Mouse (Mus musculus) forebrain, embryonic 14.5 days (tissue): ENCODE measurements at regions not wholly inside any gene's neighbourhood (a gene's known extent, or its start where the extent isn't known, plus 50 kb on each side); places are given as distances from the start of the nearest gene placed in this dataset.
A peak's percentile ranks its signal among the peaks of the same experiment; 100 is the strongest.

Experiments
- ATAC-seq: fragments of 200-750 bp; cut with Nextera tagmentation; 2 replicates; pipeline ENCODE4 v1.8.0; 2017; ENCODE audit warnings: mild to moderate bottlenecking, moderate library complexity
- DNase-seq: peaks from one replicate; pipeline ENCODE4 v3.0.0-alpha.2; 2015; ENCODE audit warnings: low spot score
- H3K27ac ChIP-seq: fragments of 300-500 bp; sonication (generic); 2 replicates; pipeline ENCODE4 v1.5.1; 2014; ENCODE audit warnings: low read depth, mild to moderate bottlenecking, control low read depth, low read length, moderate library complexity
- H3K27me3 ChIP-seq: fragments of 300-500 bp; sonication (generic); replicated peaks from 2 replicates; pipeline ENCODE4 v1.6.1; 2014; ENCODE audit warnings: low read length, control low read depth, mixed read lengths; ENCODE audit not compliant: control insufficient read depth, insufficient read depth
- H3K36me3 ChIP-seq: fragments of 300-500 bp; sonication (generic); 2 replicates; pipeline ENCODE4 v1.6.1; 2014; ENCODE audit warnings: low read length, control low read depth; ENCODE audit not compliant: control insufficient read depth, insufficient read depth
- H3K4me1 ChIP-seq: fragments of 300-500 bp; sonication (generic); 2 replicates; pipeline ENCODE4 v1.6.1; 2014; ENCODE audit warnings: antibody characterized with exemption, low read length, control low read depth; ENCODE audit not compliant: control insufficient read depth, insufficient read depth
- H3K4me2 ChIP-seq: fragments of 300-500 bp; sonication (generic); 2 replicates; pipeline ENCODE4 v1.6.1; 2014; ENCODE audit warnings: mild to moderate bottlenecking, control low read depth, low read length
- H3K4me3 ChIP-seq: fragments of 300-500 bp; sonication (generic); 2 replicates; pipeline ENCODE4 v1.5.1; 2014; ENCODE audit warnings: low read depth, low read length, control low read depth
- H3K9ac ChIP-seq: fragments of 300-500 bp; sonication (generic); 2 replicates; pipeline ENCODE4 v1.6.1; 2014; ENCODE audit warnings: mild to moderate bottlenecking, low read length, control low read depth, moderate library complexity
- H3K9me3 ChIP-seq: fragments of 300-500 bp; sonication (generic); replicated peaks from 2 replicates; pipeline ENCODE4 v1.6.1; 2016; ENCODE audit warnings: low read length, control low read depth, mixed read lengths; ENCODE audit not compliant: control insufficient read depth
- WGBS: fragments of 180-500 bp; shearing (Covaris S2); extraction: QIAGEN DNeasy Blood & Tissue Kit; methylation state at CpG from one replicate; pipeline ENCODE4 v1.1.7; 2014; 5-methylcytosine and 5-hydroxymethylcytosine counted together

DNA sequence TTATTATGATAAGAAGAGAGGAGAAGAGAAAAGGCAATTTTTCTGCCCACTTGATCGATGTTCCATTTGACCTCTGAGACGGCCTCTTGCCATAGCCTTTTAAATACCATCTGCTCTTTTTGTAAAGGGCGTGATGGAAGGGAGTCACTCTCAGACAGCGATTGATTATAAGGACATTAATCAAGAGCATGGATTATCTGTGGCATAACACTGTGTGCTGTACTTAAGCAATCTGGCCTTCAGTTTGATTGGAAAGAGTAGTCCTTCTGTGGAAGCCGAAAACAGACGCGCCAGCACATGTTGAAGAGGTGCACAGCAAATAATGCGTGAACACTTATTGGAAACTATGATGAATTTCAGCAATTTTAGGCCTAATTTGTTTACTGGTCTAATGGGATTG, 685.4 kb upstream of the Robo1 start:
- no peak overlapping the region for H3K4me2 ChIP-seq
- 93% methylated on average over 8 of the region's 8 CpGs for WGBS
- no peak for ATAC-seq
- no peak overlapping the region for H3K27ac ChIP-seq
- no peaks in the 10 kb centered on the region for H3K9me3 ChIP-seq
- no peaks in the 10 kb centered on the region for H3K27me3 ChIP-seq
- H3K36me3 ChIP-seq = no peaks in the 10 kb centered on the region
- no peak for DNase-seq
- H3K9ac ChIP-seq = no peak overlapping the region
- no peak overlapping the region for H3K4me3 ChIP-seq
- no peaks in the 10 kb centered on the region for H3K4me1 ChIP-seq

DNA sequence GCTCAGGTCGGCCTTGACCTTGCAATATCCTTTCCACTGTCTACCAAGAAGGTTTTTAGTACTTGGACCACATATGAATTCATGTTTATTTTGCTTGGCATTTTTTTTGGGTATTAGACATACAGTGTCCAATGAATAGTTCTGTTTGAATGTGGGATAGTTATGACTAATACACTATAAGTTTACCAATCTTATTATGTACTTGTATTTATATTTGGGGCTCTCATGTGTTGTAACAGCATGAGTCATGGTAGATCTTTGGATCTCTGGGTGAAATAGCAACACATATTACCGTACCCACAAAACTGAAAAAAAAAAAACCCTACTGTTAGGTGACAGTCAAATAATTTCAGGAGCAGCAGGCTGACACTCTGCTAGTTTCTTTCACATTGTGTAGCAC, 667.7 kb upstream of the Robo1 start:
- H3K36me3 ChIP-seq = no peaks in the 10 kb centered on the region
- no peak overlapping the region for H3K9ac ChIP-seq
- no peaks in the 10 kb centered on the region for H3K27me3 ChIP-seq
- 78% methylated on average over 2 of the region's 2 CpGs for WGBS
- DNase-seq (no peak), ATAC-seq (no peak)
- H3K27ac ChIP-seq = no peak overlapping the region
- H3K9me3 ChIP-seq = no peaks in the 10 kb centered on the region
- peaks cover 4% of the 10 kb centered on the region for H3K4me1 ChIP-seq
- no peak overlapping the region for H3K4me3 ChIP-seq
- no peak overlapping the region for H3K4me2 ChIP-seq

DNA sequence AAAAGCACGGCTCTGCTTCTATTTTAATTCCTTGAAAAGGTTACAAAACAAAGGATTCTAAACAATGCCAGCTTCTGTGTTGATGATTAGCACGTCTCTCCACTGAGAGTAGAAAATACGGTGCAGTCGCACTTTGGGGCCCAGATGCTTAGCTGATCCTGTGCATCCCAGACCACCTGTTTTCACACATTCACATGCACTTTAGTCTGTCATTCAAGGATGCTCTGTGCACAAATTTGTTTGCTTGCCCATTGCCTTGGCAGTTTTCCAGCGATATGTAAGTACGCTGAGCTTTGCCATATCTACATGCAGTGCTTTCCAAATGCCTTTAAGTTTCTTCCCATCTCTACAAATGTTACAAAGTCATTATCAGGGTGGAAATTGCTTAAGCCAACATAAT, 664.9 kb upstream of the Robo1 start:
- WGBS = 20% methylated on average over 6 of the region's 6 CpGs
- ATAC-seq = peak; percentile 95
- H3K36me3 ChIP-seq = no peaks in the 10 kb centered on the region
- H3K4me2 ChIP-seq = no peak overlapping the region
- no peak overlapping the region for H3K4me3 ChIP-seq
- no peak overlapping the region for H3K27ac ChIP-seq
- peaks cover 4% of the 10 kb centered on the region for H3K4me1 ChIP-seq
- peak; percentile 89 for DNase-seq
- no peaks in the 10 kb centered on the region for H3K9me3 ChIP-seq
- H3K27me3 ChIP-seq = no peaks in the 10 kb centered on the region
- H3K9ac ChIP-seq = no peak overlapping the region

DNA sequence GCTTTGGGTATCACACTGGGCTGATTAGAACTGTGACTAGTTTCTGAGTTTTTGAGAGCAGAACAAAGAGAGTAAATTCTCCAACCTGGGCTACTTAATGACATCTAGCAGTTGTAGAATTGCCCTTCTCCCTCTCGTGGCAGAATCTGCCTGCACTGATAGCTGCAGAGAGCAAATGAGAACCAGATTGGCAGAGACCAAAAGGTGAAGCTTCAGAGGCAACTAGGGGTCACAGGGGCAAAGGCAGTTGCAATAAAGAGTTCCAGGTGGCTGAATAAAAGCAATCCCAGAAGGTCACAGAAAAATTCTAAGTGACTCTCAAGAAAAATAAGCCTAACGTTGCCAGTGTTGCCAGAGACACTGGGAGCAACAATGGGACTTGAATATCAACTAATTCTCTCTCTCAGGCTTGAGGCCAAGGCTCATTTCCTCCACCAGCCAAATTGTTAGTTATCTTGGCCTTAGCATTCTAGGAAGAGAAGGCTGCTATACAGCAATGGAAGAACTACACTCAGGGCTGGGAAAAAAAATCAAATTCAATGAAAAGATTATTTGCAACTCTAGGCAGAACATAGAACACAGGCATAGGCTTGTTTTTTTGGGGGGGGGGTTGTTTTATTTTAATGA, 629.9 kb upstream of the Robo1 start:
- WGBS = 24% methylated on average over 2 of the region's 2 CpGs
- H3K36me3 ChIP-seq = no peaks in the 10 kb centered on the region
- H3K27me3 ChIP-seq = no peaks in the 10 kb centered on the region
- DNase-seq = peak; percentile 45
- no peak overlapping the region for H3K4me2 ChIP-seq
- ATAC-seq = no peak
- no peak overlapping the region for H3K4me3 ChIP-seq
- H3K4me1 ChIP-seq = no peaks in the 10 kb centered on the region
- H3K9me3 ChIP-seq = no peaks in the 10 kb centered on the region
- no peak overlapping the region for H3K9ac ChIP-seq
- H3K27ac ChIP-seq = no peak overlapping the region

DNA sequence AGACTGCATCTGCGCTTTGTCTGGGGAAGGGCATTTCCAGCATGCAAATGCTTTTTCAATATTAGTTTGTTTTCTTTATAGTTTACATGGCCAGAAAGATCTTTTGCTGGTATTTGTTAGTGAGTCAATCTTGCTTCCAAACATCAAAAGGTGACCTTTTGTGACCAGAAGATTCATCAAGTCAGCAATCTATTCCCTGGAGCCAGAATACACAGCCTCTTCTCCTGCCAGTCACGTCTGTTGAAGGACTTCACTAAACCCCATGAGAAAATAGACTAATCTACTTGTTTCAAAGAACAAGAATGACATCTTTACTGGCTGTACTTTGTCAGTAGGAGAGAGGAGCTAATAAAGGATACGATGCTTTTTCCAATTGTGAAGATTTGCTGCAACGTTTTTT, 614.6 kb upstream of the Robo1 start:
- Histone ChIP-seq H3K4me3 (no peak overlapping the region), H3K4me2 (no peak overlapping the region), H3K36me3 (no peaks in the 10 kb centered on the region), H3K27ac (no peak overlapping the region), H3K4me1 (no peaks in the 10 kb centered on the region), H3K9me3 (no peaks in the 10 kb centered on the region), H3K9ac (no peak overlapping the region), H3K27me3 (no peaks in the 10 kb centered on the region)
- DNase-seq (no peak), ATAC-seq (no peak)
- 59% methylated on average over 4 of the region's 4 CpGs for WGBS

DNA sequence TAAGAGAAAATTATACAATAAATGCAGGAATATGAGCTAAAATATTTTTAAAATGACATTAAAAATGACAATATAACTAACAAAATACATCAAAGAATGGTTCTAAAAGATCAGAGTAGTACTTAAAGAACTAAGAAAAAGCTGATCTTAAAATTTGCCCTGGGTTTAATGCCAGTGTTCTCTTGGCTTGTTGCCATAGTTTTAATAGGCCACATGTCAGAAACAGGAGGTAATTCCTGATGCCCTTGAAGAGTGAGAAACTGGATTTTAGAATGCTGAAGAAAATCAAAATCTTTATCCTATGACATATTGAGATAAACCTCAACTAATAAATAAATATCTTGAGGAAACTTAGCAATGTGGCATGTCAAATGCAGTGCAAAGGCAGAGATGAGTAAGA, 602.3 kb upstream of the Robo1 start:
- H3K4me2 ChIP-seq = no peak overlapping the region
- no peak overlapping the region for H3K9ac ChIP-seq
- H3K27ac ChIP-seq = no peak overlapping the region
- no peak for ATAC-seq
- H3K27me3 ChIP-seq = no peaks in the 10 kb centered on the region
- H3K36me3 ChIP-seq = no peaks in the 10 kb centered on the region
- DNase-seq = peak; percentile 32
- H3K4me1 ChIP-seq = no peaks in the 10 kb centered on the region
- H3K9me3 ChIP-seq = no peaks in the 10 kb centered on the region
- H3K4me3 ChIP-seq = no peak overlapping the region

DNA sequence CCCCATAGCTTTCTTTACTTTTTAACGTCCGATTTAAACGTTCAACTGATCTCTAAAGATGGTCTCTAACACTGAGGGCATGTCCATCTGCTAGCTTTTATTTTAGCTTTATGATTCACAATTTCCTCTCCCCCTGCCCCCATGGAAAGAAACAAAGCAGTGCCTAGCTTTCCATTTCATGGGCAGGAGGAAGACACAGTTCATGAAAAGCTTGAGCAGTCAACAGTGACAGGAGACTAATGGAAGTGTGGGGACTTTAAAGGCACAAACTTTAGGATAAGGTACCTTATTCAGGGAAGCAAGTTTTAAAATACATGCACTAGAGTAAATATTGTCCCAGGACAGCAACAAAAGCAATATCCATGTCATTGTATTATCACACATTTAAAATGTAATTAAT, 598.4 kb upstream of the Robo1 start:
- H3K27ac ChIP-seq = no peak overlapping the region
- no peaks in the 10 kb centered on the region for H3K4me1 ChIP-seq
- H3K9me3 ChIP-seq = no peaks in the 10 kb centered on the region
- DNase-seq = no peak
- no peaks in the 10 kb centered on the region for H3K27me3 ChIP-seq
- H3K4me3 ChIP-seq = no peak overlapping the region
- H3K4me2 ChIP-seq = no peak overlapping the region
- 89% methylated on average over 3 of the region's 3 CpGs for WGBS
- no peaks in the 10 kb centered on the region for H3K36me3 ChIP-seq
- H3K9ac ChIP-seq = no peak overlapping the region
- ATAC-seq = no peak

DNA sequence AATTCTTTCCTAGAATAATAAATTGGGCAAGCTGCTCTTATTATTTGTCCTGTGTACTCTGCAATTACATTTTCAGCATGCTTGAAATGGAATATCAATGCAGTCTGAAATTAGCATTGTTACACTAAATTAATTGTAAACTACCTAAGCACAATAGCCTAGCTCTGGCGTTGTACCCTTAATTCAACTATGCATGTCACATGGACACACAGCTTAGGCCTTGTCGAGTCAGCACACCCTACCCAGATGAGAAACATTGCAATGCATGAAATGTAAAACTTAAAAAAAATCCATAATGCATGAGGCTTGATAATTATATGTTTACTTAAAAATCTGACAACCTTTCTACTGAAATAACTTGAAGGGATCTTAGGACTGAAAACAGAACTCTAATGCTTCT, 596.2 kb upstream of the Robo1 start:
- Histone ChIP-seq H3K36me3 (no peaks in the 10 kb centered on the region), H3K4me1 (no peaks in the 10 kb centered on the region), H3K27ac (no peak overlapping the region), H3K4me2 (no peak overlapping the region), H3K27me3 (no peaks in the 10 kb centered on the region), H3K9me3 (no peaks in the 10 kb centered on the region), H3K9ac (no peak overlapping the region), H3K4me3 (no peak overlapping the region)
- 32% methylated on average over 2 of the region's 2 CpGs for WGBS
- DNase-seq (peak; percentile 42), ATAC-seq (peak; percentile 79)

DNA sequence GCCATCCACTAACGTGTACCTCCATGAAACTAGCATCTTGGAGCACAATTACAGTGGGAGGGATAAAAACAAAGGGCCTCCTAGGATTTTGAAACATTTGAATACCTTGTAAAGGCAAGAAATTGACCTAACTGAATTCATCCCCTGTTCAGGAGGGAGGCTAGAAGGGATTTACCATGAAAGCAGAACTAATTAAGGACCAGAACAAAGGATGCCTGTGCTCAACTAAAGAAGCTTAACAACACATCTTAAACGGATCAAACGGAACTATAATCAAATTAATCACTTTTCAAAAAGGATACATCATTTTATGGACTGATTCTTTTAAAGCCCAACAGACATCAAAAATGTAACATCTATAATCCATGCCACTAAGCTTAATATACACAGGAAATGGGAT, 590.9 kb upstream of the Robo1 start:
- ATAC-seq (no peak), DNase-seq (no peak)
- Histone ChIP-seq H3K9me3 (no peaks in the 10 kb centered on the region), H3K36me3 (no peaks in the 10 kb centered on the region), H3K9ac (no peak overlapping the region), H3K4me3 (no peak overlapping the region), H3K4me2 (no peak overlapping the region), H3K27me3 (no peaks in the 10 kb centered on the region), H3K4me1 (no peaks in the 10 kb centered on the region), H3K27ac (no peak overlapping the region)
- WGBS = 3% methylated on average over 3 of the region's 3 CpGs
